Mouse (Mus musculus): ENCODE results near the gene Scmh1.
"Not testable (repeated sequence)": the region's sequence is repeated elsewhere in the genome, so short reads cannot be mapped to it uniquely, and the experiment has no call there.

Scmh1 gene

DNA sequence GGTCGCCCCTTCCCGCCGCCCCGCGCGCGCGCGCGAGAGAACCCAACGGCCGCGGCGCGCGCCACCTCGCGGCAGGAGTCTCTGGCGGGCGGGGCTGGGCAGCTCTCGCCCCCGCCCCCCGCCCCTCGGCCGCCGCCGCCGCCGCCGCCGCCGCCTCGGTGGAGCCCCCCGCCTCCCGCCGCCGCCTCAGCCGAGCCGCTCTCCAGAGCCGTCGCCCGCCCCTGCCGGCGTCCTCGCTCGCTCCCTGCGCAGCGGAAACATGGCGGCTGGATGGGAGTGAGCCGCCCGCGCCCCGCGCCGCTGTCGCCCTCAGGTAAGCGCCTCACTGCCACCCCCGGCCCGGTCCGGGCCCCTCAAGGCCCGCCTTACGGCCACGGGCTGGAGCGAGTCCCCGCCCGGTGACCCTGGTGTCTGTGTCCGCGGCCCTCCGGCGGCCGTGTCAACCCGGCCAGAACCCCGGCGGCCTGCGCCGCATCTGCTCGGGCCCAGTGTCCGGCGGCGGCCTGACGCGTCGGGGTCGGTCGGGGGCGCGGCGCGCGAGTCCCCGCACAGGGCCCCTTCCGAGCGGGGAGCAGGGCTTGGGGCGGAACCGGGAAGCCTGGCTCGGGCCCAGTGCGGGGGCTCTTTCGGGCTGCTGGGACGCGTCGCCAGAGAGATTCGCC, at the start of gene Scmh1:
Gene Scmh1 (plus strand): TSS at position 138 of the 662 bp plus-strand sequence.
- DNase-seq: peak; percentile 80 to 84

DNA sequence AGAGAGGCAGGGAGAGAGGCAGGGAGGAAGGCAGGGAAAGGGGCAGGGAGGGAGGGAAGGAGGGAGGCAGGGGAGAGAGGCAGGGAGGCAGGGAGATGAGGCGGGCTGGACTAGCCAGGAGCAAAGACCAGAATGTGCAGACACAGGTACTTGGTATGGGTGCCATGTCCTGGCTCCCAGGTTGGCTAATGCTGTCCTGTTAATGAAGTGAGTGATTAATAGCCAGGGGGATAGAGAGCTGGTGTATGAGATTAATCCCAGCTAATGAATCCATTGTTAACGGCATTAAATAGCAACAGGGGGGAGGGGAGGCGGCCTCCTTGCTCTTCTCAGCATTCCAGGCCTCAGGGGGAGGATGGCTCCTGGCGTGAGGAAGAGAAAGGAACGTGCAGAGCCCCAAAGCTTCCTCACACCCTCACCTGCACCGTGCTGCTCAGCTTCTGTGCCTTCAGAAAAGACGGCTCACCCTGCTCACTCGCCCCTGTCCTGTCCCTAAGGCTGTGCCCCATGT, 45.0 kb upstream of the Scmh1 start:
- DNase-seq: no peak

DNA sequence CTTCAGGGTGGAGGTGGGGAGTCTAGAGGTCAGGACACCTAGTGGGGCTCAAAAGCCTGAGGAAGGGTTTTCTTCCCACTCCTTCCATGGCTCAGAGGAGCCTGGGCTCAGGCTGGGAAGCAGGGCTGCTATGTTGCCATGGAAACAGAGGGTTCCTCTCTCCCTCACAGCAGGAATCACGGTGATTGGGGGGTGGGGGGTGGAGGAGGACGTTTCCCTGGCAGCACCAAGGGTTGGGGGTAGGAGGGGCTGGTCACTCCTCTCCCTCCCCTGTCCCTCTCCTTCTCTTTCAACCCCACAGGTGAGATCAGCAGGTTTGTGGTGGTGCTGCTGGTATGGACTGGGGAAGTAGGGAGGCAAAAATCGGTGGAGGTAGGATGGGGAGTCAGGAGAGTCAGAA, 40.4 kb upstream of the Scmh1 start:
- DNase-seq: no peak

DNA sequence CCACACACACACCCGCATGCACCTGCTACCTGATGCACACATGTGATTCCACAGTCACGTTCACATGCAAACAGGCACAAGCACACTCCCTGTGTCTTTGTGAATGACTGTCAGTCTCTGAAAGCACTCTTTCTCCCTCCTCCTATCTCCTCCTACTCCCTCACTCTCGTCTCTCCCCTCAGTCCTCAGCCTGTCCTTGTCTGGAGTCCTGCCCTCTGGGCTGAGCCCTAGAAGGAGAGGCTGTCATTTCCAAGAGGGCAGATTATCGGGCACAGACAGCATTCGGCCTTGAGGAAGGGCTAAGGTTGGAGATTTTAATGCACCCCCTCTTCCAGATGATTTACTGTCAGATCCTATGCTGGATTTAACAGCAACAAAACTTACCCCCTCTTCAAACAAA, 39.6 kb upstream of the Scmh1 start:
- no peak for DNase-seq

DNA sequence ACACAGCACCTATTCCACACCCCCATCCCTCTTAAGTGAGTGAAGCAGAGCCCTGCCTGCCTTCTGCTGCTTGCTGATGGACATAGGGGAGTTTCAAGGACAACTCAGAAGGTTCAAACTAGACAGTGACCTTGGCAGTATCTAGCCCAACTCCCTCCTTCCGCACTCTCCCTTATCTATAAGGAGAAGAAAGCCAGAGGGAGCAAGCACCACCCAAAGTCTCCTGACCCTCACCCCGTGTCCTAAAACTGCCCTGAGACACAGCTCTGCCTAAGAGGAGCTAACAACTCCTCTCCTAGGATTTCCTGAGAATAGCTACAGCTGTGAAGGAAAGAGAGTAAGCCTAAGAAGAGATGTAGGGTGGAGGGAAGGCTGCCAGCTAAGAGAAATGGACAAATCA, 37.0 kb upstream of the Scmh1 start:
- no peak for DNase-seq

DNA sequence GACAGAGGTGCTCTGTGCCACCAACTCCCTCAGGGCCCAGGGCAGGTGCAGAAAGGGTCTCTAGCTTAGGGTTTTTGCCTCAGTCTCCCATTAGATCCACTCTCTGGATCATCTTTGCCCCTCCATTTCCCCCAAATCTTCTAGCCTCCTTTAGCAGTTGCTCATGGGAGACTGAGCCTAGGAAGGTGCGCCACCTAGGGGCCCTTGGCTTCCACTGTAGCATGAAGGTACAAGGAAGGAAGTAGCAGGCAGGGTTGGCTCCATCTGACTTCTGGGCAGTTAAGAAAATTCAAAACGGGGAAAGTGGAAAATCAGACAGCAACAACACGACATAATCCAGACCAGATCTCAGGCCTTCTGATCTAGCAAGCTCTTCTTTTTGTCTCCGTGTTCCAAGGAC, 36.4 kb upstream of the Scmh1 start:
- peak; percentile 59 to 68 for DNase-seq

DNA sequence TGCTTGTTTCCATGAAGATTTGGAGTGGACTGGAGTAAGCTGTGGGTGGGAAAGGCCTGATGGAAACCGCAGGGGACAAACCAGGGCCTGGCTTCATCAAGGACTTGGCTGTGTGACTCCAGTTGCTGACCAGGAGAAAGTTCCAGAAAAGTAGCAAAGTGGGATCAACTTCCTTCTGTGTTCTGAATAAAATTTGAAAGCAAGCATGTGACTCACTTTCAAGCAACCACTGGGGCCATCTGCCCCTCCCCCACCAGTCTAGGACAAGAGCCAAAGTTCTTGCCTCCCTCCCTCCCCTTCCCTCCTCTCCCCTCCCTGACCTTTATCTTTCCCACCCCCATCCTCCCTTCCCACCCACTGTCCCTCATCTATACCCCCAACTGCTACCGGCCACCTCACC, 35.9 kb upstream of the Scmh1 start:
- DNase-seq: peak; percentile 13 to 30

DNA sequence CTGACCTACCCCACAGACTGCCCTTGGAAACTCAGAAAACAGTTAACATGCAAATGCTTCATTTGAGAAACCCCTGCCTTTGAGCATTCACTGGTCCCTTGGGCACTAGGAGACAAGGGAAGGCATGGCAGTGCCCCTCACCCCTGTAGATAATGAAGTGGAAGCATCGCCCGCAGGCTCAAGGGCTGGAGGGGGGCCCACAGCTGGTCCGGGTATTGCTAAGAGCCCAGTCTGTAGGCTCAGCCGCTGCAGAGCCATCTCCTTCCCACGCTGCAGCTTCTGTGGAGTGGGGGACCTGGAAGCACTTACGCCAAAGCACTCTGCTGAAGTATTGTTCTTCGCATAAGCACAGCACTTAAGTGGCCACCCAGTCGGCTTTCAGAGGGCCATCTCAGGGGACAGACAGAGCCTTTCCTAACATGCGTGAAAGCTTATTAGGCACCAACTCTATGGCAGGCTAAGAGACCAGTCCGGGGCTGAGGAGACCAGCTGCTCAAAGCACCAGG, 35.2 kb upstream of the Scmh1 start:
- peak; percentile 29 to 51 for DNase-seq

DNA sequence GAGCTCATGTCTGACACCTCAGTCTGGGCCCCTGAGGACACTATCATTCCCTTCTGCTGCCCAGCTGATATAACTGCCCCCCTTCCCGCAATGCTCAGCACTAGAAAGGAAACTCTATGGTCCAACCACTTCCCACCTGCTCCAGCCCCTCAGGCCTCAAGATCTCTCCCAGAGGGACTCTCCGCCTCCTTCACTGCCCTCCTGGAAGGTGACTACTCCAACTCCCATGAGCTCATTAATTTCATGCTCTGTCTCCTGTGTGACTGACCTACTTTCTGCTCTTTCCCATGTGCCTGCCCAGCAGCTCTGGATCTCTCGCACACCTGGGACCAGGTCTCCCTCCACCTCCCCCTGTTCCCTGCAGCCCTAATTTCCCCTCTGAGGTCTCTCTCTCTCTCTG, 32.2 kb upstream of the Scmh1 start:
- DNase-seq: no peak

DNA sequence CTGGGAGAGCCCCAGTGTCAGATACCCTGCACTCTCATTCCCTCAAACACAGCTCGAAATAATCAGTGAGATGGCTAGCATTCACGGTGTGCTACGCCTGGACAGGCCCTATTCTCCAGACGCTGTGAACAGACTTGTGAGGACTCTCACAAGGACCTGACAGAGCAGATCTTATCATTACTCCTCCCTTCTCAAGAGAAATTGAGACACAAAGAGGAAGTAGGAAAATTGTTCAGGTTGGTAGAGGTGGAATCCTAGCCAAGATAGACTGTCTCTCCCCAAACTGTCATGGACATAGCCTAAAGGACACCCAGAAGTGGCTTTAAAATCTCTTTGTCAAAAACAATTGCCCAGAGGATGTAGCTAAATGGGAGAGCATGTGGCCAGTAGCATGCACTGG, 31.3 kb upstream of the Scmh1 start:
- DNase-seq: no peak

DNA sequence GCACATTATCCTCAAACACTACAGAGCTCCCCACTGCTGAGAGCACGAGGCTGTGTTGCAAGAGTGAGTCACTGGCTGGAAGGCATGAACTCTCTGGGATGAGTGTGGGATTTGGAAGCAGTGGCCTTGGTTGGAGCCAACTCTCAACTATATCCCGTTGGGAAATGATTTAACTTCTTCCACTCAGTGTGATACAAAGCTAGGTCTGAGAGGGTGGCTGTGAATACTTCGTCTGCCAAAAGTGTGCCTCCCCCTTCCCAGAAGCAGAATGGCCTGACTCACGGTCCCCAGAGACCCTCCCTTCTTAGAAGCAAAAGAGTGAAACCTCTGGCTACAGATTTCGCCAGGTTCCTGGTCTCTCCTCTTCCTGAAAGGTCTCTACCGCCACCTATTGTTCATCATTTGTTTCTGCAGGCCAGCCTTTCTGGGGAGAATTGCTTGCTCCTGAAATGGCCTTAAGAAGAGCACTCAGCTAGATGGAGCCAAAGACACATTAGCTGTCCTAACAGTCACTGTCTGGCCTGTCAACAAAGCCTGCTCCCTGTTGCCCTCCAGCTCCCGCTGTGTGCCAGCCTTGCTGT, 24.2 kb upstream of the Scmh1 start:
- DNase-seq: peak; percentile 75 to 80

DNA sequence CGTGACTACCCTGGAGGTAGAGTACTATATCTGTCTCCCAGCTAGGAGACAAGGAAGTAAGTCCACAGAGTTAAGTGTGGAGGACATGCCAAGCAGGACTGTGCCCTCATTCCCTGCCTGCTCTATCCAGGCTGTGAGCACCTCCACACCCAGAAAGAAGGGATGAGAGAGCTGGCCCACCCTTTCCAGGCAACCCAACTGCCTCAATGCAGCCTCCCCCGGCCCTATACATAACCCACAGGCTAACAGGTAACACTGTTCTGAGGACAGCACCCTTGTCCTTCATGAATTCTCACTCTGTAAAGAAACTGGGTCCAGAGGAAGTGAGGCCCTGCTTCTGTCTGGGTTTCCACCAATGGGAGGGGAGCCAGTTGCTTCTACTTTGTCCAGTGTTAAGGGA, 19.6 kb upstream of the Scmh1 start:
- DNase-seq: no peak

DNA sequence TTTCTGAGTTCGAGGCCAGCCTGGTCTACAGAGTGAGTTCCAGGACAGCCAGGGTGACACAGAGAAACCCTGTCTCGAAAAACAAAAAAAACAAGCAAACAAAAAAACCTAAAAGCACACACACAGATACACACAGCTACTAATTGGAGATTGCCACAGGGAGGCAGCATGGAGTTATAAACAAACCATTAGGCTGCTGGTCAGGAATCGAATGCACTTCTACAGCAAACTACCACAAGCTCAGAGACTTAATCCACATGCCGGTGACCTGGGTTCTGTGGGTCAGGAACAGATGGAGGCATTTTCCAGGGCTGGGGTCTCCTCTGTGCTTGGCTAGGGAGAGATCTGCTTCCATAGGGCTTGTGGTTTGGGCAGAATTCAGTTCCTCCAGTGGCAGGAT, 17.6 kb upstream of the Scmh1 start:
- peak in 1 of 2 experiments; percentile 50 for DNase-seq

DNA sequence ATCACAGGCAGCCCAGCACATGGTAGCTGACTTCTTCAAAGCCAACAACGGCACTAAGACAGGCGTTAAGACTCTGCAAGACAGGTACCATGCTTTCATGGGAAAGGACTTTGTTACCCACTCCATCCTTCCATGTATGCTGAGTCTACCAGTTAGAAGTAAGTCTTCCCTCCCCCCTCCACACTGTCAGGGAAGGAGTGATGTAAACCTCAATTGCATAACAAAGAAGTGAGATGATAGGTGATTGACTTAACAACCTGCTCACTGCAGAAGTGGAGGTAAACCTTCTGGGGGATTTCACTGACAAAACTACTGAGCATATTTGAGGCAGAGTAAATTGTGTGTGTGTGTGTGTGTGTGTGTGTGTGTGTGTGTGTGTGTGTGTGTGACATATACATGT, 17.1 kb upstream of the Scmh1 start:
- DNase-seq: no peak

DNA sequence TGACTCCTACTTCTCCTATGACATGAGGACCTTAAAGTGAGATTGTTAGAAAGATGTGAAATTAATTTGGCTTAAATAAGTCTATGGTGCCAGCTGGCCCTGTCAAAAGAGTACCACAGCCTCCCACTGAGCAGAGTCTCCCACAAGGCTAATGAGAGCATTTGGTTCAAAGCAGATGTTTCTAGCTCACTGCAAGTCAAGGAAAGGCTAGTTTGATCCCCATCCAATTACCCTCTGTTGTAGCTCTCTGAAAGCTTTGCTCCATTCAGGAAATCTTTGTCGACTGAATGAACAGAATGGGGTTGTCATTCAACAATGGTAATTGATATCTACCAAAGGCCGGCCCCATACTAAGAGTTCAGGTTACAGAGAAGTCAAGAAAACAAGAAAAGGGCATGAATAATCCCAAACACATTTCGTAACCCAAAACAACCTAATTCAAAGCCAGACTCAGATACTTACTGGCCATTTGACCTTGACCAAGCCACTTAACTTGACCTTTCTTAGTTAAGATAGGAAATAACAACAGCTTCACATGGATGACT, 16.0 kb upstream of the Scmh1 start:
- no peak for DNase-seq

DNA sequence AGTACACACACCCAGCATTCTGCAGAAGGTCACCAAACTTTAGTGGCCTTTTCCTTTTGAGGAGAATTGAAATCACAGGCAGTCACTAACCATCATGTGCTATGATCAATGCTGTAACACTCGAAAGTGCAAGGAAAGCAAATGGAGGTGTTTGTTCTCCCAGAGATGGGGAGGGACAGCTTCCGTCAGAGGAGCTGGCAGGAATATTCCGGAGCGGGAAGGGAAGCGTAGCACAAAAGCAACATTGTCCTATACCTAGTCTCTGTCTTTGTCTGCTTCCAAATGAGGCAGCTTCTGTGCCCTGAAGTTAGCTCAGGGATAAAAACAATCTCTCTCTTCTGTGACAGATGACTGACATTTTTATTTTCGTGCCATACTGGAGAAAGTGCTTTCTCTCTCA, 15.5 kb upstream of the Scmh1 start:
- DNase-seq: no peak

DNA sequence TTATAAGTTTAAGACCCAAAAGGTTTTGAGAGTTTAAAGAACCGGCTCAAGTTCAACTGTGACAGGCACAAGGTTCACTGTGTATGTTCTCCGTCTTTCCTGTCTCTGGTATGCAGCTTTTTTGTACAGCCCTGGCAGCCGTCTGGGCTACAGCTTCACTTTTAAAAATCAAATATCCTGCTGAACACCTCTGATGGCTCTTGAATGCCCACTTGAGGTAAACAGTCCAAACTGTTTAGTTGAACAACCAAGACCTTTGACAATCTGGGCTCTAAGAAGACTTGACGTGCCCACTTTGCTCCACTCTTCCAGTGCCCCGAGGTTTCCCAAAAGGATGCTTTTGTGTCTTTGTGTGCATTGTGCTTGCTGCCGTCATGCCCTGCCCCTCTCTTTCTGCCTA, 13.5 kb upstream of the Scmh1 start:
- DNase-seq: no peak

DNA sequence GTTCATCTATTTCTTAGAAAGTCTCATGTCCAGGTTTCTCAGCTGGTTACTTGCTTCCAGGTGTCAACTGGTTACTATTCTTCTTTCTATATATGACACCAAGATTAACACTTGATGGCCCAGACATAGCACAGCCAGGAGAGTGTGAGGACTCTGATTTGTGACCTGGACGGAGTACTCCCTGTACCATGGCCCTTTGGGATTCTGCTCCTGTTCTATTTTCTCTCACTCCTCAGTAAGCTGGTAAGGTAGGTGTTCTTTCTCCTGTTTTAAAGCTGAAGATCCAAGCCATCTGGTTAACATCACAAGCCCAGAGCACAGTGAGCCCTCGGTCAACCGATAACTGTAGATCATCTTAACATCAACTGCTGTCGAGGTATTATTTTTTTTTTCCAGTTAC, 12.7 kb upstream of the Scmh1 start:
- DNase-seq: no peak

DNA sequence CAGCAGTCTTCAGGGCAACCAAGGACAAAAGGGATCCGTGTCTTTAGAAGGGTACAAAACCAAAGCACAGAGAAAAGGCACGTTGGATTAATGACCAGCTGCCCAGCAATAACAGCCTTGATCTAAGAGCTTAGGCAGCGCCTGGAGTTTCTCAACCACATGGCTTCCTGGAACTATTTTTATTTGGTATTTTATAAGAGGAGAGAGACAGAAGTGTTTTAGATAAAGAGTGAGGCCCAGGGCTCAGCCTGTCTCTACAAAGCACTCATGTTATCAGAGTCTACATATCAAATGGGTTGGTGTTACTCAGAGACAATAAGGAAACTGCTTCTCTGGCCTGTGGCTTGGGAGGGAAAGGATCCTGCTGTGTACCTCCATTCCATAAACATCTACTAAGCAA, 12.3 kb upstream of the Scmh1 start:
- no peak for DNase-seq

DNA sequence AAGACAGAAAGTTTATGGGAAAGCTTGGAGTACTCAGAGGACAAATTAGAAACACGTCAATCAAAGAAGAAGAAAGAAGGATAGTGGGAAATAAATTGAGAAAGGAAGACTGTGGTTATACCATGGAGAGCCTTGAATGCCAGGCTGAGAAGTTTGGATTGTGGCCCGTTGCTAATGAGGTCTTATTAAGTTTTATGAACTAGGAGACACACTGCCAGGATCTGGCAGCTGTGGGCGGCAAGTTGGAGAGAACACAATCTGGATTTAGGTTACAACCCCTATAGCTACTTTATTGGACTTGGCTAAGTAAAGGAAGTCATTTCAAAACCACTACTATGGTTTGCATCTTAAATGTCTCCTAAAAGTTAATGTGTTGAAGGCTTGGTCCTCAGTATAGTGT, 4.8 kb upstream of the Scmh1 start:
- DNase-seq: no peak

DNA sequence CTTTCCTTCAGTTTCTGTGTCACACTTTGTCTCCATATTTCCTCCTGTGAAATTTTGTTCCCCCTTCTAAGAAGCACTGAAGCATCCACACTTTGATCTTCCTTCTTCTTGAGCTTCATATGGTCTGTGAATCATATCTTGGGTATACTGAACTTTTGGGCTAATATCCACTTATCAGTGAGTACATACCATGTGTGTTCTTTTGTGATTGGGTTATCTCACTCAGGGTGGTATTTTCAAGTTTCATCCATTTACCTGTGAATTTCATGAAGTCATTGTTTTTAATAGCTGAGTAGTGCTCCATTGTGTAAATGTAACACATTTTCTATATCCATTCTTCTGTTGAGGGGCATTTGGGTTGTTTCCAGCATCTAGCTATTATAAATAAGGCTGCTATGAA, 3.0 kb upstream of the Scmh1 start:
- DNase-seq: not testable (repeated sequence)

DNA sequence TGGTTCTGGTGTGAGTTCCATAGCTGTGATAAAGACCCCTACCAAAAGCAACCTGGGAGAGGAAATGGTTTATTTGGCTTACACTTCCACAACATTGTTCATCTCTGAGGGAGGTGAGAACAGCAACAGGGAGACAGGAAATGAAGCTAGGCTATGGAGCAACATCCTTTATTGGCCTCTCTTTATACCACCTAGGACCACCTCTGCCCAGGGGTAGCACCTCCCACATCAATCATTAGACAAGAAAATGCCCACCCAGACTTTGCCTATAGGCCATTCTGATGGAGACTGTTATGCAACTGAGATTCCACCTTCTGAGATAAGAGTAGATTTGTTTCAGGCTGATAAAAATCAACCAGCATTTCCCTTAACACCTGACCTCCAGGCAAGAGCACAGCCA, 834 bp upstream of the Scmh1 start:
- no peak for DNase-seq

DNA sequence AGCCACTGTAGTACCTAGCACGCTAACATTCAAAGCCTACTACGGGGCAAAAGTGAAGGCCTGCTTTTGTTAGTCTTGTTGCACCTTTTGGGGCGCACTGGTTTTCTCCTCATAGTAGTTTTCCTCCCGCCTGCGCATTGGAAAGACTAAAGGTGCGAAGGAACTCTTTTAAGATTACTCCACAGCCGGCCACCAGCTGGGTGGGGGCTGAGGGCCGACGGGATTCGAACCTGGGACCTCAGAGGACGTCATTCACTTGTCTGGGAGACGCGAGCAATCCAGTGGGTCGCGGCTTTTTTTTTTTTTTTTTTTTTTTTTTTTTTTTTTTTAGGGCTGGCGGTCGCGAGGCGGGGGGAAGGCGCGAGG, 320 bp upstream of the Scmh1 start:
- DNase-seq: no peak

DNA sequence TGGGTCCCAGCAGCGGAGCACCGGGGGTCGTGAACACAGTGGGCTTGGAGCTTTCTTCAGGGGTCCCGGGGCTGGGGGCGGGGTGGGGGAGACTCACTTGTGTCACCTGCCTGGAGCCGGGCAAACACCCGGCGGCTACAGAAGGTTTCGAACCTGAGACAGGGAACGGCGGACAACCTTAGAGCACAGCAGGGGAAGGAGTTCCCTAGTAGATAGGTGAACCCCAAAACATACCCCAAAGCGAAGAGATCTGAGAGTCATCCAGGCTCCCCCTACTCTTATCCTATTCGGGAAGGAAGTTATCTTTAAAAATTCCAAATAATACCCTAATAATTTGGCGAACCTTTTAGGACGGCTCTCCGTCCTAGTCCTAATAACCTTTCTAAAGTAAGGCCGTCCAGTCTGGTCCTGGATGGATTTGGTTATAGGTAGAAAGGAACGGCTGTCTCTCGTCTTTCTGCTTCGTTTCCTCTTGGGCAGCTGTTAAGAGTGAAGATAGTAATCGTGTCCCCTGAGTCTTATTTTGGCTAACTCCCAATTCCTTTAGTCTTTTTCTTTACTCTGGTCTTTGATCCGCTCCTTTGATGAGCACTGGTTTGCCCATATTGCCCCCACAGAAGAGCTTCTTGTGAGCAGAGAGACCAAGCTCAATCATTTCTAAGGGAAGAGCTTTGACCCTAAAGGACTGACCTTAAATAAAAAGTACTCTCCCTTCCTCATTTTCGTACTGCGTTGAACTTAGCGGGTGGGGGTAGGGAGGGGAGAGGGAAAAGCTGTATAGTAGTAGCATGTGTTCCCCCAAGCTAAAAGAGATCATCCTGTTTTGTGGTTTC, 941 bp downstream of the Scmh1 start:
- no peak for DNase-seq
